Comparison of ENCODE assay signal across 8 mouse cellular contexts in the genomic region with DNA sequence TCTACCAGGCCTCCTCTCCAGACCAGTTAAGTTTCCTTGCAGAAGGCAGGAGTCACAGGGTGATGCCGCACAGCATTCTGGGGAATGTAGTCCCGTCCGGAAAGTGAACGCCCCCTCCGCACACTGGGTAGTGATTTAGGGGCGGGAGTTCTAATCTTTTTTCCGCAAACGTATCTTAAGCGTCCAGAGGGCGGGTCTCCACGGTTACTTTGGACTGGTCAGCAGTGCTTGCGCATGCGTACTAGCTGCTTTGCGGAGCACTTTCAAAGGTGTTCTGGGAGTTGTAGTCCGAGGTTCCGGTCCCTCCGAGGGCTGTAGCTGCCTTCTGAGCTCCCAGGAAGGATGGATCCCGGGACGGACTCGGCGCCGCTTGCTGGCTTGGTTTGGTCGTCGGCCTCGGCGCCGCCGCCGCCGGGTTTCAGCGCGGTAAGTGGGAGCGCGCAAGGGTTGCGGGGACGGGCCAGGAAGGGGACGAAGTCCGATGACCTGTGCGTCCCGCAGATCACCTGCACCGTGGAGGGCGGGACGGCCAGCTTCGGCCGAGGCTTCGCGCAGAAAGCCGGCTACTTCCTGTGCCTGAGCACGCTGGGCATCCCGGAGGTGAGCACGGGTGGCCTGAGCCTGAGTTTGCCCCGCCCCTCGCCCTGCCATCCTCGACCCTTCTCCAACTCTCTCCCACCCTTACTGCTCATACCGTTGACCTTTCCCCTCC. TPM values are rescaled to one million over a fixed set of nuclear protein-coding genes. Genes with fewer than 3 reads are reported as not detected.
DNase-seq lines count a peak whose midpoint lies in the region; ATAC-seq lines count a peak whose summit lies in the region.

A gene (plus strand): TSS at position 291 of the 712 bp plus-strand sequence.

- no peaks in the 10 kb centered on the region for H3K9me3 ChIP-seq in hindbrain, embryonic 15.5 days

- peak within 1 kb of the TSS; percentile 70 for H3K9ac ChIP-seq in hindbrain, embryonic 15.5 days

- peak; percentile 94 for DNase-seq in T-cell, adult 2 months (ENCODE audit: low spot score)
- DNase-seq in cerebellum, postnatal 36 days, result peak; percentile 96
- peak; percentile 96 to 98 for DNase-seq in frontal cortex, postnatal 36 days (ENCODE audit: low spot score in 2 of 2)
- peak; percentile 98 for DNase-seq in left cerebral cortex, adult 11 months (ENCODE audit: low spot score)
- peak; percentile 97 to 98 for DNase-seq in lung, postnatal 4 days
- DNase-seq in retina, postnatal 7 days (ENCODE audit: low read depth, low spot score), result peak; percentile 96
- peak; percentile 73 for DNase-seq in urinary bladder, adult 2 months (ENCODE audit: low spot score)

- peak; percentile 97 for ATAC-seq in hindbrain, embryonic 15.5 days (ENCODE audit: low FRiP score, low read depth)

- H3K36me3 ChIP-seq in hindbrain, embryonic 15.5 days, result peaks cover 14% of the 10 kb centered on the region

- under 1% methylated on average over 55 of the region's 55 CpGs for WGBS in hindbrain, embryonic 15.5 days

- peaks cover 3% of the 10 kb centered on the region; the same call in 1 of the 2 replicates for H3K27me3 ChIP-seq in hindbrain, embryonic 15.5 days

- peak within 1 kb of the TSS; percentile 75 for H3K4me3 ChIP-seq in hindbrain, embryonic 15.5 days

- H3K4me1 ChIP-seq in hindbrain, embryonic 15.5 days (replicated peaks), result peaks cover 10% of the 10 kb centered on the region

- peak within 1 kb of the TSS; percentile 69 for H3K27ac ChIP-seq in hindbrain, embryonic 15.5 days (replicated peaks)

- H3K4me2 ChIP-seq in hindbrain, embryonic 15.5 days, result peak within 1 kb of the TSS; percentile 55

RNA-seq across cellular contexts. Expression of the gene that starts here (rescaled TPM):
- polyA plus RNA-seq in hindbrain, embryonic 15.5 days (2015; fragmentation: Nextera tagmentation; extraction: Ambion mirVana), result 60.3 and 61.7 TPM in 2 replicates
- 96.1 and 115 TPM in 2 replicates for polyA plus RNA-seq in urinary bladder, adult 2 months (2012; rRNA removed)

Comparison
In these comparisons a context has a peak if more than half of its experiments do, and no peak if none do; other contexts are left out.
1. Peak in every context shown above with its lines: DNase-seq, ATAC-seq, H3K4me3 ChIP-seq and H3K27ac ChIP-seq.